Mouse (Mus musculus): ENCODE data around the gene Nlrp6.
"Not testable (repeated sequence)": the region's sequence is repeated elsewhere in the genome, so short reads cannot be mapped to it uniquely, and the experiment has no call there.

Gene Nlrp6

GRCm38 (mm10) chr7:140973396-140974165 is 52.9 kb downstream of the Nlrp6 start:
- DNase-seq (ENCODE audit: low read depth, low spot score): no peak

GRCm38 (mm10) chr7:140974940-140975339 is 54.2 kb downstream of the Nlrp6 start:
- no peak for DNase-seq (ENCODE audit: low read depth, low spot score)

- DNase-seq (ENCODE audit: low read depth, low spot score): no peak
These were observed 54.8 kb downstream of the Nlrp6 start for GRCm38 (mm10) chr7:140975465-140975864.

GRCm38 (mm10) chr7:140976720-140977119 is 56.0 kb downstream of the Nlrp6 start:
- not testable (repeated sequence) for DNase-seq (ENCODE audit: low read depth, low spot score)

All from brain, embryonic 18.5 days (tissue).